Mouse (Mus musculus): Measurements from ENCODE around the gene Zgpat.

Gene Zgpat

DNA sequence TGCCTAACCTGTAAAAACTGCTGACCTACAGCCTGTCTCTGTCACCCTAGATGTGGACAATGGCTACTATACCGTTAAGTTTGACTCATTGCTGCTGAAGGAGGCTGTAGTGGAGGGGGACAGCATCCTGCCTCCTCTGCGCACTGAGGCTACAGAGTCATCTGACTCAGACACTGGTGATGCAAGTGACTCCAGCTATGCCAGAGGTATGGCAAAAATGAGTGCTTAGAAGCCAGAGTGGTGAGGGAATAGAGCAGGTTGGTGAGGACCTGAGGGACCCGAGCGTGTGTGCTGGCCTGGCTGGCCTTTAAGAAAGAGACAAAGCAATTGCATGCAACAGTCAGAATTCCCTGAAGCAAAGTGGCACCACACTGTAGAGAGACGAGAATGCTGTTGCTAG lies 14.0 kb downstream of the Zgpat start:
- ChIA-PET POLR2A (interaction anchor here in 2 of 4 experiments (1.0 to 1.2 kb wide), 2 partner anchors 13 to 141 kb away, joined by 3 read pairs; partner anchors contain the start of gene Arfrp1 (in 1 of the 2)), CTCF (no interaction called here)

GRCm38 (mm10) chr2:181379778-181380177 lies 15.1 kb downstream of the Zgpat start, which contains the start of gene Lime1:
Gene Lime1, plus strand, starts transcription at chr2:181380078.
- CTCF ChIA-PET, result interaction anchor here in 1 of 4 experiments (0.9 kb wide), 2 partner anchors 10 to 79 kb away, joined by 3 read pairs; no protein-coding TSS in a partner anchor
- POLR2A ChIA-PET, result interaction anchor here in 3 of 4 experiments (0.6 to 1.2 kb wide), 5 partner anchors 9 to 113 kb away, joined by 3 to 4 read pairs (median 3); partner anchors contain the start of genes Arfrp1 (in 2 of the 3) and Zgpat (in 1 of the 3)

GRCm38 (mm10) chr2:181380251-181380650 lies 15.5 kb downstream of the Zgpat start:
- ChIA-PET CTCF (interaction anchor here in 1 of 4 experiments (0.9 kb wide), 1 partner anchor 10 kb away, joined by 3 read pairs; no protein-coding TSS in a partner anchor), POLR2A (interaction anchor here in 3 of 4 experiments (0.6 to 1.2 kb wide), 3 partner anchors 15 to 112 kb away, joined by 3 to 4 read pairs (median 3); partner anchors contain the start of genes Arfrp1 (in 2 of the 3) and Zgpat (in 1 of the 3))

DNA sequence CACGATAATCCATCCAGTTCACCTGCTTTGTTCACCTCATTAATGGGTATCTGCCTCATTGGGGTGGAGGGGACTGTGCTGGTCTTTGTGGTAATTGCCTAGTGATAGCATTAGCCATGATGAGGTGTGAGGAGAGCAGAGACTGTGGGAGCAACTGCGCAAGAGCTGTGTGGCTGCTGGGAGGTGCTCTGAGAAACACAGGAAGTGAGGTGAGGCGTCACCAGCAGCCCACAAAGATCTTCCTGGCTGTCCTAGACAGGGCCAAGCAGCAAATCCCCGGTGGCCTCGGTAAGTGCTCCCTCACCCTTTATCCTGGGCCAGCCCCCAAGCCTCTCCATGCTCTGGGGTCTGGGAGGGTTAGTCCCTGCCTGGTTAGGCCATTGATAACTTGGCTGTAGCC lies 16.4 kb downstream of the Zgpat start:
- ChIA-PET POLR2A (interaction anchor here in 2 of 4 experiments (1.2 to 1.8 kb wide), 2 partner anchors 188 to 202 kb away, joined by 3 to 4 read pairs; no protein-coding TSS in a partner anchor), CTCF (interaction anchor here in 1 of 4 experiments (0.6 kb wide), 1 partner anchor 11 kb away, joined by 4 read pairs; no protein-coding TSS in a partner anchor)

DNA sequence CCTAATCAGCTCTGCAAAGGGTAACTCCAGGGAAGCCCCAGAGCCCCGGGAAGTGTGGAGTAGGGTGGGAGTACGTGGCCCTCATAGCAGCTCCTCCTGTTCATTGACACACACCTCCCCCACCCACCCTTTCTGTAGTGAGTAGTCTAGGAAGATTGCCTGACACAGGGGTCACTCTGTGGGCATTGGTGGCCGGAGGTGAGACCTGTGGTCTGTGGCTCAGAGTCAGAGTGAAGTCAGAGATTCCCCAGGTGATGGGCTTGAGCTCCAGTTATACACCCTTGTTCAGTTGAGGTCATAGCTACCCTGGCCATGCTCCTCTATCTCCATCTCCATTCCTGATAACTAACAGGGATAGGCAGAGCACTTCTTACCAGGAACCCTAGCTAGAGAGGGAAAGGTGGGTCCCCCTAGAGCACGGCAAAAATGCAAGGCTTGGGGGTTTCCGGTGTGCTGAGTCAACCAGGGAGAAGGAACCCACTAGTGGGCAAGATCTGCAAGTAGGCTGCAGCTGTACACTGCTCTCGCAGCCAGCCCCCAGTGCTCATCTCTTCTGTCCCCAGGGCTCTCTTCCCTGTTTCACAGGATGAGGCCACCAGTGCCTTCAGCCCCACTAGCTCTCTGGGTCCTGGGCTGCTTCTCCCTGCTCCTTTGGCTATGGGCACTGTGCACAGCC lies 17.0 kb downstream of the Zgpat start:
- CTCF ChIA-PET, result interaction anchor here in 1 of 4 experiments (0.6 kb wide), 1 partner anchor 10 kb away, joined by 4 read pairs; no protein-coding TSS in a partner anchor
- POLR2A ChIA-PET, result interaction anchor here in 2 of 4 experiments (0.7 to 1.8 kb wide), 4 partner anchors 138 to 201 kb away, joined by 3 to 4 read pairs (median 3); partner anchors contain the start of gene Dnajc5 (in 1 of the 2)

GRCm38 (mm10) chr2:181384463-181384862 lies 19.7 kb downstream of the Zgpat start:
- CTCF ChIA-PET, result interaction anchor here in 1 of 4 experiments (0.6 to 2.6 kb wide), 2 partner anchors 14 to 197 kb away, joined by 3 to 8 read pairs; partner anchors contain the start of gene Ppdpf

GRCm38 (mm10) chr2:181384919-181385391 lies 20.2 kb downstream of the Zgpat start:
- ChIA-PET CTCF (interaction anchor here in 1 of 4 experiments (0.6 to 2.6 kb wide), 3 partner anchors 15 to 198 kb away, joined by 3 to 8 read pairs (median 3); partner anchors contain the start of gene Ppdpf), POLR2A (interaction anchor here in 2 of 4 experiments (0.5 to 1.5 kb wide), 9 partner anchors 19 to 266 kb away, joined by 3 to 5 read pairs (median 3); partner anchors contain the start of genes Arfrp1 (in 1 of the 2), Prpf6 (in 1 of the 2) and Zgpat (in 1 of the 2))

More at GRCm38 (mm10) chr2:181384463-181384862, 19.7 kb downstream of the Zgpat start:
- POLR2A ChIA-PET, result interaction anchor here in 2 of 4 experiments (0.6 to 1.5 kb wide), 6 partner anchors 18 to 266 kb away, joined by 3 to 4 read pairs (median 4); partner anchors contain the start of genes Arfrp1 (in 1 of the 2) and Zgpat (in 1 of the 2)

- ChIA-PET CTCF (interaction anchor here in 2 of 4 experiments (0.6 to 2.6 kb wide), 4 partner anchors 16 to 209 kb away, joined by 3 to 8 read pairs (median 4); no protein-coding TSS in a partner anchor), POLR2A (interaction anchor here in 3 of 4 experiments (0.5 to 2.2 kb wide), 9 partner anchors 9 to 214 kb away, joined by 3 to 8 read pairs (median 3); partner anchors contain the start of gene Prpf6 (in 1 of the 3))
Measured at GRCm38 (mm10) chr2:181385885-181386284, 21.2 kb downstream of the Zgpat start.

DNA sequence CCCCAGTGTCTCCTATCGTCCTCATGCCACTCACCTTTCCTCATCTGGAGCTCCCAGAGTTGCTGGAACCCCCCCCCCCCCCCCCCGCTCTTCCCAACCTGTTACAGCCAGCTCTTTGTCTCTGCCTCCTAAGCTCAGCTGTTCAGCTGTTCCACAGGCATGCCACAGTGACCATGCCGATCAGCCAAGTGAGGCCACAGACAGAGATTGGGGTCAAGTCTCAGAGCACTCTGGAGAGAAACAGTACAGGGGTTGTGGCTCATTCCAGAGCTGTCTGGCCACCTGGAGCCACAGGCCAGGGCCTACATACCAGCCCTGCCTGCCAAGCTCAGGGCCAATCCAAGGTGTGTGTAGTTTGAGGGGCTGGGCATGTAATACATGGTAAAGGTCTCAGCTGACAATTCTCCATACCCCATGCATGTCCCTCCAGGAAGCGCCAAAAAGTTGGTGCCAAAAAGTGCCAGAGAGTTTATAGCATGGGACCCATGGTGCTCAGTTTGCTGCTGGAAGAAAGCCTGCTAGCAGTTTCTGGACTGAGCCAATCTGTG lies 22.0 kb downstream of the Zgpat start:
- CTCF ChIA-PET, result interaction anchor here (0.6 to 1.5 kb wide), 5 partner anchors 17 to 182 kb away, joined by 3 to 4 read pairs (median 3); no protein-coding TSS in a partner anchor
- POLR2A ChIA-PET, result interaction anchor here in 2 of 4 experiments (0.6 to 2.2 kb wide), 6 partner anchors 10 to 213 kb away, joined by 3 to 8 read pairs (median 3); no protein-coding TSS in a partner anchor

DNA sequence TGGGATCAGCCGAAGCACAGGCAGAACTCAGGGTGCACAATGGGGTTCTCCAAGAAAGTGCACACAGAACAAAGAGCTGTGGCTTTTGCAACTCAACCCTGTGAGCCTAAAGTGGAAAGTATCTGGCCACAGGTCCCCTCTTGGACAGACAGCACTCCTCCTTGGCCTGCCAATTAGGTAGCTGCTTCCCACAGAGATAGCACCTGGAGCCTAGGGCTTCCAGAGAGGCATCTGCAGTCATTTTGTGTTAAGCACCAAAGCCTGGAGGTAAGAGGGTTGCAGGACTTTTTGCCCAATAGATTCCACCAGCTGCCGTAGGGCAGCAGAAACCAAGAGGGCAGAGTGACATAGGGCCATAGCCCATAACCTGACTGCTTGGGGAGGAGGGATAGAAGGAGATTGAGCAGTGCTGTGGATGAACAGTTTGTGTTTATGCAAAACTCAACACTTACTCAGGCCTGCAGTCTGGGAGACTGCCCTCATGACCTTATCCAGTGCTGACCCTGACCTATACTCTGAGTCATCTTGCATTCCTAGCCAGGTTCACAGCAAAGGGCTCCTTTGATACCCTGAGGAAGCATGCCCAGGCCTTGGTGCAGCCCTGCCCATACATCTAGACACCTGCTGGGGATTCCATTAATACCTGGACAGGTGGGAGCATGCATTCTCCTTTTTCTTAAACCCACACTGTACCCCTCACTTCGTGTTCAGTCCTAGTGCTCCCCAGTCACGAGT lies 25.6 kb downstream of the Zgpat start:
- CTCF ChIA-PET, result interaction anchor here (0.7 to 1.9 kb wide), 12 partner anchors 12 to 291 kb away, joined by 3 to 8 read pairs (median 4); partner anchors contain the start of gene Tcea2 (in 1 of the 4)
- POLR2A ChIA-PET, result interaction anchor here in 3 of 4 experiments (0.7 to 1.5 kb wide), 4 partner anchors 15 to 211 kb away, joined by 3 to 4 read pairs (median 4); no protein-coding TSS in a partner anchor

DNA sequence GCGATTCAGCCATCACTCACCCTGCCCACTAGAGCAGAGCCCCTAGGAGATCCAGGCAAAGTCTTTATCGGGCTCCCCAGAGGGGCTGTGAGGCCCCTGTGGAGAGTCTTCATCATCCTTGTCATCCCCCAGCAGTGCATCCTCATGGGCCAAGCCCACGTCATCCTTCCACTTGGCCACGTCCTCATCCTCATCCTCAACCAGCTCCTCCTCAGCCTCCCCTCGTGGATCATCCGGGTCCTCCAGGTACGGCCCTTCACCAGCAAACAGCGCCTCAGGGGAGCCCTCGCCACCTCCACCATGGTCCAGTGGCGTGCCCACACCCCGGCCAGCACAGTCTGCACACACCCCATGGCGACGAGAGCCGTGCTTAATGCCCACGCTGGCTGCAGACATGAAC lies 26.3 kb downstream of the Zgpat start:
- POLR2A ChIA-PET, result interaction anchor here in 2 of 4 experiments (0.7 to 1.4 kb wide), 2 partner anchors 210 kb away, joined by 3 read pairs; no protein-coding TSS in a partner anchor

DNA sequence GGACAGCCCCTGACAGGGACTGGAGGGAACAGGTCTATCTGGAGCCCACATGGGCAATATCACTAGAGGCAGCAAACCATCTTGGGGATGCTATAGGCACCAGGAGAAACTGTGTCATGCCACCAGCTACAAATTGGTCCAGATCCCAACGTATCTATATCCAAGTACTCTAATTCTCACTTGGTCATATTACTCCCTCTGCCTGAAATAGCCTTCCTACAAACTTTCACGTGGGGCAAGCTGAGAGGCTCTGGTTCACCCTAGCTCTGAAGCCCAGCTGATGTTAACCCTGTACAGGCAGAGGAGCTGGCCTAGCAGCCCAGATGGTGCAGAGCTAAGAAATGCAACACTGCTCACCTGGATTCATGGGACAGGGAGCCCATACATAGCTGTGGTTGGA lies 26.8 kb downstream of the Zgpat start:
- ChIA-PET POLR2A (interaction anchor here in 2 of 4 experiments (1.2 to 1.4 kb wide), 3 partner anchors 129 to 210 kb away, joined by 3 read pairs; partner anchors contain the start of genes Dnajc5 (in 1 of the 2) and Samd10 (in 1 of the 2)), CTCF (interaction anchor here (0.5 to 1.8 kb wide), 14 partner anchors 10 to 287 kb away, joined by 3 to 10 read pairs (median 4); partner anchors contain the start of genes Abhd16b (in 1 of the 4), Ppdpf (in 1 of the 4) and Tpd52l2 (in 1 of the 4))

More for the DNA sequence above, 26.3 kb downstream of the Zgpat start:
- CTCF ChIA-PET, result interaction anchor here (0.6 to 1.8 kb wide), 10 partner anchors 10 to 288 kb away, joined by 3 to 10 read pairs (median 4); partner anchors contain the start of genes Abhd16b (in 1 of the 4) and Tpd52l2 (in 1 of the 4)

DNA sequence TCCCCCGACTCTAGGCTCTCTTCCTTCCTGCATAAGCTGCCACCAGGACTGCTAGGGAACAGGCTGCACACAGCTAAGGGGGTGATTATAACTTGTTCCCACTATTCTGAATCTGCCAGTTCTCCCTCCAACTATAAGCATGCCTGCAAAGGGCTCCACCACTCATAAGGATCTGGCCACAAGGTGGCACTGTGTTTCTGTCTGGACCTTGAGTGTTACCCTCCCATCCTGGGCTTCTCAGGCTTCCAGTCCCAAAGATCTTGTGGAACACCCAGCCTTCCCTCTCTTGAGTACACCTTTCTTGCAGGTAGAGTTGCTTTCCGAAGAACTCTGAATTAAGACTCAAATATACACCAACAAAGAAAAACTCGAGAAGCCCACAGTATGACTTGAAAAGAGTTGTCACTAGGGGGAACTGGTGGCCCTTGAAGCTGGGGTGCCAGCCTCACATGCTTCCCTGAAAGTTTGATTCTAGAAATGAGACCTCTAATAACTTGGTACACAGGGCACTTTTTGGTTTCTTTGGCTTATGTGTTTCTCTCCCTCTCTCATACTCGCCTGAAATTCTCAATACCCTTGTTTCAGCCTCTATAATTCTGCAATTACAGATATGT lies 28.0 kb downstream of the Zgpat start:
- POLR2A ChIA-PET, result interaction anchor here in 2 of 4 experiments (1.2 to 1.3 kb wide), 2 partner anchors 128 to 207 kb away, joined by 3 read pairs; partner anchors contain the start of genes Dnajc5 (in 1 of the 2) and Samd10 (in 1 of the 2)
- CTCF ChIA-PET, result interaction anchor here (0.6 to 2.1 kb wide), 24 partner anchors 12 to 286 kb away, joined by 3 to 12 read pairs (median 4); partner anchors contain the start of genes Fndc11 (in 2 of the 4), Tpd52l2 (in 2 of the 4), Abhd16b (in 1 of the 4) and Arfrp1 (in 1 of the 4)

DNA sequence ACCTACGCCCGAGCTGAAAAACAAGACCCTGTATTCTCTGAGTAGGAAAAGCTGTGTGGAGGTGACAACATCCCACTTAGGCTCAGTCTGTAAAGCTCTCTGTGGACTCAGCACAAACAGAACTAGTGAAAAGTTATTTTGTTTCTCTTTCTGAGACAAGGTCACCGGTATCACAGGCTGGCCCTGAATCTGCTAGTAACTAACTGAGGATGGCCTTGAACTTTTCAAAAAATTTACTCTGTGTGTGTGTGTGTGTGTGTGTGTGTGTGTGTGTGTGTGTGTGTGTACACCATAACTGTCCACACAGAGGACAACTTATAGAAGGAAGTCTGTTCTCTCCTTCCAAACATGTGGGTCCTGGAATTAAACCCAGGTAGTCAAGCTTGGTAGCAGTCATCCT lies 29.4 kb downstream of the Zgpat start:
- ChIA-PET CTCF (interaction anchor here in 3 of 4 experiments (0.6 to 2.1 kb wide), 9 partner anchors 24 to 312 kb away, joined by 3 to 12 read pairs (median 4); partner anchors contain the start of gene Tpd52l2 (in 1 of the 3)), POLR2A (interaction anchor here in 1 of 4 experiments (1.2 kb wide), 1 partner anchor 161 kb away, joined by 4 read pairs; no protein-coding TSS in a partner anchor)

- POLR2A ChIA-PET, result interaction anchor here in 2 of 4 experiments (0.6 to 1.3 kb wide), 2 partner anchors 21 to 303 kb away, joined by 3 to 5 read pairs; no protein-coding TSS in a partner anchor
- CTCF ChIA-PET, result interaction anchor here in 2 of 4 experiments (0.5 to 0.8 kb wide), 3 partner anchors 86 to 282 kb away, joined by 3 read pairs; partner anchors contain the start of gene Tpd52l2 (in 1 of the 2)
Measured at GRCm38 (mm10) chr2:181397207-181397761, 32.6 kb downstream of the Zgpat start.

Data from embryonic stem cell, embryonic (primary cell).